ENCODE assay signal across 8 mouse cellular contexts in the genomic region with DNA sequence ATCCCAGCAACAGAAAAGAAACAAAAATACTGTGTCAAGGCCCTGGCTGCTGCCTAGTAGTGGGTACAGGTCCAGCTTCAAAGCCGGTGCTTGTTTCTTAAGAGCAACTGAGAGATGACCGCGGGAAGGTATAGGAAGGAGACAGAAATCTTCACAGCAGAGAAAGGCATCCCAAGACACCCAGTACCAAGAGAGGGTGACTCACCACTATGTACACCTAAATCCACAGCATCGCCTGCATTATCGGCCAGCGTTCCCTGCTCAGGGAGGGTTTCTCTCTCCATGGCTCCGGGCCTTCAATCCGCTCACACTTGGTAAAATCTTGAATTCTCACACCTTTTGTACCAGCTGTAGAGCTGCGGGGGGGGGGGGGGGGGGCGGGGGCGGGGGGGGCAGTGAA. TPM values are rescaled to one million over a fixed set of nuclear protein-coding genes. Genes with fewer than 3 reads are reported as not detected.
DNase-seq lines count a peak whose midpoint lies in the region; ATAC-seq and TF ChIP-seq lines count a peak whose summit lies in the region.

A gene (minus strand): TSS at position 298 of the 400 bp plus-strand sequence.

- H3K4me2 ChIP-seq in lung, embryonic 16.5 days (ENCODE audit: low read depth, low read length), result no peak within 1 kb of the TSS
- no peak within 1 kb of the TSS for H3K4me2 ChIP-seq in embryonic facial prominence, embryonic 14.5 days (ENCODE audit: low read depth, low read length)
- H3K4me2 ChIP-seq in heart, embryonic 13.5 days, result no peak within 1 kb of the TSS
- no peak within 1 kb of the TSS for H3K4me2 ChIP-seq in midbrain, postnatal 0 days (ENCODE audit: low read depth, low read length, poor library complexity, severe bottlenecking)

- intact Hi-C loops in left cerebral cortex, postnatal 10 days (cut with DNase I), result no loop called here

- no peaks in the 10 kb centered on the region for H3K9me3 ChIP-seq in lung, embryonic 16.5 days (ENCODE audit: control insufficient read depth, low read length)
- H3K9me3 ChIP-seq in embryonic facial prominence, embryonic 14.5 days (ENCODE audit: control insufficient read depth, low read length), result no peaks in the 10 kb centered on the region
- H3K9me3 ChIP-seq in heart, embryonic 13.5 days, result no peaks in the 10 kb centered on the region
- no peaks in the 10 kb centered on the region for H3K9me3 ChIP-seq in midbrain, postnatal 0 days (ENCODE audit: low read length)

- no peak within 1 kb of the TSS; the same call in 1 of the 2 replicates for H3K27ac ChIP-seq in lung, embryonic 16.5 days (ENCODE audit: low read length)
- H3K27ac ChIP-seq in embryonic facial prominence, embryonic 14.5 days (replicated peaks; ENCODE audit: low read depth, low read length), result no peak within 1 kb of the TSS
- H3K27ac ChIP-seq in heart, embryonic 13.5 days (replicated peaks), result no peak within 1 kb of the TSS
- H3K27ac ChIP-seq in midbrain, postnatal 0 days (ENCODE audit: low read depth, low read length), result no peak within 1 kb of the TSS

- ATAC-seq in lung, embryonic 16.5 days (ENCODE audit: low read depth), result no peak
- no peak for ATAC-seq in embryonic facial prominence, embryonic 14.5 days (ENCODE audit: low read depth)
- ATAC-seq in heart, embryonic 13.5 days (ENCODE audit: extremely low read depth, insufficient number of reproducible peaks, low FRiP score, low TSS enrichment), result no peak
- no peak for ATAC-seq in midbrain, postnatal 0 days (ENCODE audit: low FRiP score)

- DNase-seq in lung, postnatal 25 days (ENCODE audit: low spot score), result no peak
- no peak for DNase-seq in embryonic facial prominence, embryonic 14.5 days (ENCODE audit: low spot score)
- no peak for DNase-seq in left cerebral cortex, postnatal 10 days (ENCODE audit: extremely low spot score in 1 of 2, low spot score in 2 of 2)
- no peak for DNase-seq in midbrain, postnatal 0 days (ENCODE audit: low spot score)
- DNase-seq in yolk sac, embryonic 10.5 days (ENCODE audit: low spot score), result no peak
- DNase-seq in urinary bladder, adult 18-20 months (ENCODE audit: low spot score in 2 of 2), result no peak

- no peaks in the 10 kb centered on the region for H3K36me3 ChIP-seq in lung, embryonic 16.5 days (ENCODE audit: control insufficient read depth, insufficient read depth, low read length)
- no peaks in the 10 kb centered on the region for H3K36me3 ChIP-seq in embryonic facial prominence, embryonic 14.5 days (ENCODE audit: control insufficient read depth, insufficient read depth, low read length)
- no peaks in the 10 kb centered on the region for H3K36me3 ChIP-seq in heart, embryonic 13.5 days
- H3K36me3 ChIP-seq in midbrain, postnatal 0 days (ENCODE audit: insufficient read depth, low read length), result no peaks in the 10 kb centered on the region

- 75% methylated on average over 8 of the region's 11 CpGs for WGBS in lung, embryonic 16.5 days
- WGBS in embryonic facial prominence, embryonic 14.5 days, result 85% methylated on average over 8 of the region's 11 CpGs
- WGBS in heart, embryonic 13.5 days, result 79% methylated on average over 7 of the region's 11 CpGs
- WGBS in midbrain, postnatal 0 days, result 68% methylated on average over 9 of the region's 11 CpGs

- H3K9ac ChIP-seq in lung, embryonic 16.5 days (ENCODE audit: low read length), result no peak within 1 kb of the TSS
- H3K9ac ChIP-seq in embryonic facial prominence, embryonic 14.5 days (ENCODE audit: low read depth, low read length), result no peak within 1 kb of the TSS
- H3K9ac ChIP-seq in heart, embryonic 13.5 days, result no peak within 1 kb of the TSS
- no peak within 1 kb of the TSS for H3K9ac ChIP-seq in midbrain, postnatal 0 days (replicated peaks; ENCODE audit: low read length, poor library complexity, severe bottlenecking)

- H3K27me3 ChIP-seq in lung, embryonic 16.5 days (ENCODE audit: control insufficient read depth, insufficient read depth, low read depth, low read length), result no peaks in the 10 kb centered on the region
- no peaks in the 10 kb centered on the region for H3K27me3 ChIP-seq in embryonic facial prominence, embryonic 14.5 days (replicated peaks; ENCODE audit: control insufficient read depth, insufficient read depth, low read length)
- no peaks in the 10 kb centered on the region for H3K27me3 ChIP-seq in heart, embryonic 13.5 days (replicated peaks)
- no peaks in the 10 kb centered on the region for H3K27me3 ChIP-seq in midbrain, postnatal 0 days (ENCODE audit: insufficient read depth, low read length)

- H3K4me3 ChIP-seq in lung, embryonic 16.5 days (ENCODE audit: low read length), result no peak within 1 kb of the TSS
- no peak within 1 kb of the TSS for H3K4me3 ChIP-seq in embryonic facial prominence, embryonic 14.5 days (ENCODE audit: low read depth, low read length)
- no peak within 1 kb of the TSS for H3K4me3 ChIP-seq in heart, embryonic 13.5 days
- no peak within 1 kb of the TSS for H3K4me3 ChIP-seq in midbrain, postnatal 0 days (ENCODE audit: low read depth, low read length)

- peaks cover 9% of the 10 kb centered on the region for H3K4me1 ChIP-seq in lung, embryonic 16.5 days (replicated peaks; ENCODE audit: control insufficient read depth, insufficient read depth, low read length)
- H3K4me1 ChIP-seq in embryonic facial prominence, embryonic 14.5 days (ENCODE audit: control insufficient read depth, insufficient read depth, low read length), result peaks cover 17% of the 10 kb centered on the region
- H3K4me1 ChIP-seq in heart, embryonic 13.5 days, result peaks cover 28% of the 10 kb centered on the region
- no peaks in the 10 kb centered on the region for H3K4me1 ChIP-seq in midbrain, postnatal 0 days (ENCODE audit: insufficient read depth, low read length)

- no peak for TF ChIP-seq CTCF in midbrain, postnatal 0 days (IDR thresholded peaks at IDR 0.05)

RNA-seq across cellular contexts. Expression of the gene that starts here (rescaled TPM):
- 131 and 141 TPM in 2 replicates for polyA plus RNA-seq in lung, embryonic 16.5 days (2015; fragmentation: Nextera tagmentation; extraction: Ambion mirVana)
- polyA plus RNA-seq in embryonic facial prominence, embryonic 14.5 days (2014; fragmentation: Nextera tagmentation; extraction: Ambion mirVana), result 142 and 159 TPM in 2 replicates
- polyA plus RNA-seq in heart, embryonic 13.5 days (2015; fragmentation: Nextera tagmentation; extraction: Ambion mirVana), result 124 and 134 TPM in 2 replicates
- 10 to 100 TPM; 29.1 to 30.4 TPM for total RNA-seq in left cerebral cortex, postnatal 10 days (2021)
- total RNA-seq in midbrain, postnatal 0 days (2014; rRNA removed), result 38.7 and 46.1 TPM in 2 replicates
- 67.7 and 67.9 TPM in 2 replicates for polyA plus RNA-seq in midbrain, postnatal 0 days (2015; fragmentation: Nextera tagmentation; extraction: Ambion mirVana)
